Mouse (Mus musculus) frontal cortex, adult (tissue): ENCODE data around the gene Sec14l5.
A peak's percentile ranks its signal among the peaks of the same experiment; 100 is the strongest.
"Not testable (repeated sequence)": the region's sequence is repeated elsewhere in the genome, so short reads cannot be mapped to it uniquely, and the experiment has no call there.

Experiments
- ATAC-seq: cut with Nextera tagmentation; 2 replicates; pipeline ENCODE4 v1.9.2; 2017; ENCODE audit warnings: mild to moderate bottlenecking, moderate library complexity, mixed read lengths; ENCODE audit not compliant: low TSS enrichment

Gene Sec14l5

GRCm38 (mm10) chr16:5214126-5214525 is 67.2 kb downstream of the Sec14l5 start:
- peak; percentile 70 for ATAC-seq

GRCm38 (mm10) chr16:5216686-5217085 is 69.8 kb downstream of the Sec14l5 start:
- no peak for ATAC-seq

GRCm38 (mm10) chr16:5217341-5218133 is 70.6 kb downstream of the Sec14l5 start:
- ATAC-seq, result no peak

- ATAC-seq, result no peak
Measured at GRCm38 (mm10) chr16:5221403-5221802, 74.5 kb downstream of the Sec14l5 start.

GRCm38 (mm10) chr16:5222140-5222539 is 75.2 kb downstream of the Sec14l5 start, which contains the start of gene AU021092:
AU021092 (minus strand) TSS chr16:5222299.
- ATAC-seq, result no peak

GRCm38 (mm10) chr16:5226534-5226933 is 79.6 kb downstream of the Sec14l5 start:
- not testable (repeated sequence) for ATAC-seq

- ATAC-seq, result not testable (repeated sequence)
Measured at GRCm38 (mm10) chr16:5227501-5227900, 80.6 kb downstream of the Sec14l5 start.

GRCm38 (mm10) chr16:5228103-5228502 is 81.2 kb downstream of the Sec14l5 start:
- not testable (repeated sequence) for ATAC-seq

- no peak for ATAC-seq
Measured at GRCm38 (mm10) chr16:5232982-5233381, 86.1 kb downstream of the Sec14l5 start.

- peak; percentile 92 for ATAC-seq
Measured at GRCm38 (mm10) chr16:5233418-5234313, 86.8 kb downstream of the Sec14l5 start, which contains the start of gene Alg1. Alg1 (plus strand) TSS chr16:5233621.
